Comparison of ENCODE assay signal across 8 mouse cellular contexts in the genomic region with DNA sequence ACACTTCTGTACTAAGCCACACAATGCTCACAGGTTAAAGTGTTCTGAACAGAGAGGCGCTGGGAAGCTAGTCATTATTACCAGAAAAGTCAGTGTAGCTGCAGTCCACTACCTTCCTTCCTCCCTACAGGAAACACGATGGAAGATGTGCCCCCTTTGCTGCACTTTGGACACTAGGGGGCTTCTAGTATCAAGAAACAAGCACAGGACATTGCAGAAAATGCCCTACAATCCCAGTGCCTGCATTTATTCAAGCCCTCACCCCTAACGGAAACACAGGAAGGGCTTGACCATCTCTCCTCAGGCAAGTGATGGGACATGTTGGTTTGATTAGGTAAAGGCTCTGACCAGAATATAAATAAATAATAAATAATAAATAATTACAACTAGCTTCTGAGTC. TPM values are rescaled to one million over a fixed set of nuclear protein-coding genes. Genes with fewer than 3 reads are reported as not detected.
DNase-seq lines count a peak whose midpoint lies in the region; ATAC-seq and TF ChIP-seq lines count a peak whose summit lies in the region.

No protein-coding gene starts in this region.

- H3K9ac ChIP-seq in heart, postnatal 0 days (replicated peaks; ENCODE audit: low read depth, low read length) = no peak overlapping the region

- peak; percentile 68 for DNase-seq in heart, postnatal 0 days (ENCODE audit: low spot score)
- DNase-seq in heart, embryonic 10.5 days (ENCODE audit: low spot score) = no peak
- peak; percentile 75 for DNase-seq in 3T3-L1 (ENCODE audit: low read depth, low spot score)
- DNase-seq in Patski (ENCODE audit: low read depth, low spot score) = no peak
- peak; percentile 41 for DNase-seq in kidney, postnatal 14 days
- DNase-seq in thymus, postnatal 14 days = peak; percentile 43
- no peak for DNase-seq in right cerebral cortex, adult 18-20 months

- TF ChIP-seq CTCF in heart, postnatal 0 days (IDR thresholded peaks at IDR 0.05; ENCODE audit: low read depth) = peak; percentile 86
- no peak for TF ChIP-seq CTCF in Patski (IDR thresholded peaks at IDR 0.05)

- peak; percentile 68; the same call in 1 of the 2 replicates for ATAC-seq in heart, postnatal 0 days (ENCODE audit: insufficient read depth, low read depth)
- peak; percentile 49 for ATAC-seq in Patski
- ATAC-seq in megakaryocyte-erythroid progenitor cell, adult 5-6 weeks (replicated peaks; ENCODE audit: low FRiP score, low TSS enrichment, poor library complexity, severe bottlenecking) = no peak

- no peak overlapping the region for H3K4me3 ChIP-seq in heart, postnatal 0 days (ENCODE audit: low read depth, low read length)
- no peak overlapping the region for H3K4me3 ChIP-seq in heart, embryonic 10.5 days

- H3K4me2 ChIP-seq in heart, postnatal 0 days (ENCODE audit: low read depth, low read length) = no peak overlapping the region

- 15% methylated on average over 3 of the region's 3 CpGs for WGBS in heart, postnatal 0 days
- 14% methylated on average over 3 of the region's 3 CpGs for WGBS in heart, embryonic 10.5 days

- POLR2A ChIA-PET in Patski (lab: Charles Lee) = interaction anchor here (1.1 kb wide), 1 partner anchor 298 kb away, joined by 3 read pairs; no protein-coding TSS in a partner anchor

- in situ Hi-C loops in Patski (cut with MboI; ENCODE audit: low pct_unique_long_range_greater_than_20kb) = loop anchor here (5.0 kb wide), 2 partner anchors 294 to 414 kb away; no protein-coding TSS in a partner anchor

- no peak overlapping the region for H3K27ac ChIP-seq in heart, postnatal 0 days (ENCODE audit: low read depth)
- no peak overlapping the region for H3K27ac ChIP-seq in heart, embryonic 10.5 days

- H3K4me1 ChIP-seq in heart, postnatal 0 days (ENCODE audit: control insufficient read depth, insufficient read depth) = peaks cover 12% of the 10 kb centered on the region; the same call in 1 of the 2 replicates
- peaks cover 14% of the 10 kb centered on the region for H3K4me1 ChIP-seq in heart, embryonic 10.5 days

- no peaks in the 10 kb centered on the region for H3K27me3 ChIP-seq in heart, postnatal 0 days (ENCODE audit: control insufficient read depth, insufficient read depth, low read length)
- H3K27me3 ChIP-seq in heart, embryonic 10.5 days (ENCODE audit: insufficient read depth, poor library complexity, severe bottlenecking) = no peaks in the 10 kb centered on the region
- H3K27me3 ChIP-seq in Patski = no peaks in the 10 kb centered on the region

- no peak for TF ChIP-seq EP300 in heart, postnatal 0 days (IDR thresholded peaks at IDR 0.05; ENCODE audit: low read depth)

- H3K36me3 ChIP-seq in heart, postnatal 0 days (replicated peaks; ENCODE audit: control insufficient read depth, insufficient read depth, low read length) = no peaks in the 10 kb centered on the region
- no peaks in the 10 kb centered on the region for H3K36me3 ChIP-seq in heart, embryonic 10.5 days

- H3K9me3 ChIP-seq in heart, postnatal 0 days (replicated peaks; ENCODE audit: control insufficient read depth, low read length) = no peaks in the 10 kb centered on the region
- H3K9me3 ChIP-seq in heart, embryonic 10.5 days = no peaks in the 10 kb centered on the region

- CTCF ChIA-PET in Patski (lab: Charles Lee) = interaction anchor here (0.7 to 3.5 kb wide), 28 partner anchors 9 to 424 kb away, joined by 3 to 16 read pairs (median 3); partner anchors contain the start of gene Lhfp

RNA-seq across cellular contexts. Expression of gene Lhfp, which starts 7.9 kb away (rescaled TPM):
- total RNA-seq in heart, postnatal 0 days (2014; rRNA removed; ENCODE audit: low replicate concordance) = 78.0 and 101 TPM in 2 replicates
- polyA plus RNA-seq in heart, postnatal 0 days (2015; fragmentation: Nextera tagmentation; extraction: Ambion mirVana) = 87.2 and 94.9 TPM in 2 replicates
- polyA plus RNA-seq in heart, embryonic 10.5 days (2016; fragmentation: Nextera tagmentation; extraction: Ambion mirVana) = 50.8 and 65.4 TPM in 2 replicates
- 589 TPM for polyA plus RNA-seq in Patski (2021)
- not detected in 2 replicates for total RNA-seq in megakaryocyte-erythroid progenitor cell, adult 5-6 weeks (2014; fragmentation: Nextera tagmentation)
- total RNA-seq in megakaryocyte-erythroid progenitor cell, adult 5-6 weeks (2017) = 0.76 TPM in 1 of 2 replicates, not detected in the other

RNA-seq across cellular contexts. Expression of gene Cog6, which starts 16.4 kb away (rescaled TPM):
- 51.8 and 64.5 TPM in 2 replicates for total RNA-seq in heart, postnatal 0 days (2014; rRNA removed; ENCODE audit: low replicate concordance)
- polyA plus RNA-seq in heart, postnatal 0 days (2015; fragmentation: Nextera tagmentation; extraction: Ambion mirVana) = 54.4 and 54.7 TPM in 2 replicates
- polyA plus RNA-seq in heart, embryonic 10.5 days (2016; fragmentation: Nextera tagmentation; extraction: Ambion mirVana) = 45.0 and 57.7 TPM in 2 replicates
- polyA plus RNA-seq in Patski (2021) = 53.0 TPM
- total RNA-seq in megakaryocyte-erythroid progenitor cell, adult 5-6 weeks (2014; fragmentation: Nextera tagmentation) = 18.5 and 24.7 TPM in 2 replicates
- total RNA-seq in megakaryocyte-erythroid progenitor cell, adult 5-6 weeks (2017) = 35.5 and 46.9 TPM in 2 replicates

Comparison
In these comparisons a context has a peak if more than half of its experiments do, and no peak if none do; other contexts are left out.
1. DNase-seq: peak in heart, postnatal 0 days (single experiment), 3T3-L1 (single experiment), kidney, postnatal 14 days (single experiment) and thymus, postnatal 14 days (single experiment); none in heart, embryonic 10.5 days (single experiment), Patski (single experiment) and right cerebral cortex, adult 18-20 months (single experiment).